Mouse (Mus musculus) forebrain, embryonic 12.5 days (tissue): Measurements from ENCODE around the gene 4930524N10Rik. TPM values are rescaled to one million over a fixed set of nuclear protein-coding genes. Genes with fewer than 3 reads are reported as not detected.

Experiments
- ATAC-seq: fragments of 200-750 bp; cut with Nextera tagmentation; 2 replicates; pipeline ENCODE4 v1.8.0; 2017; ENCODE audit warnings: moderate TSS enrichment; ENCODE audit not compliant: low FRiP score
- H3K27ac ChIP-seq: fragments of 300-500 bp; sonication (generic); 2 replicates; pipeline ENCODE4 v1.5.1; 2016; ENCODE audit warnings: mild to moderate bottlenecking
- H3K27me3 ChIP-seq: fragments of 300-500 bp; sonication (generic); 2 replicates; pipeline ENCODE4 v1.6.1; 2016; ENCODE audit warnings: mild to moderate bottlenecking
- H3K36me3 ChIP-seq: fragments of 300-500 bp; sonication (generic); replicated peaks from 2 replicates; pipeline ENCODE4 v1.6.1; 2016; ENCODE audit warnings: mild to moderate bottlenecking
- H3K4me1 ChIP-seq: fragments of 300-500 bp; sonication (generic); 2 replicates; pipeline ENCODE4 v1.6.1; 2016
- H3K4me2 ChIP-seq: fragments of 300-500 bp; sonication (generic); 2 replicates; pipeline ENCODE4 v1.6.1; 2016; ENCODE audit warnings: mild to moderate bottlenecking, moderate library complexity
- H3K4me3 ChIP-seq: fragments of 300-500 bp; sonication (generic); replicated peaks from 2 replicates; pipeline ENCODE4 v1.5.1; 2016; ENCODE audit warnings: mild to moderate bottlenecking
- H3K9ac ChIP-seq: fragments of 300-500 bp; sonication (generic); 2 replicates; pipeline ENCODE4 v1.6.1; 2016; ENCODE audit warnings: mild to moderate bottlenecking
- H3K9me3 ChIP-seq: fragments of 300-500 bp; sonication (generic); 2 replicates; pipeline ENCODE4 v1.6.1; 2016
- WGBS: fragments of 180-500 bp; shearing (Covaris S2); methylation state at CpG from one replicate; pipeline ENCODE4 v1.1.7; 2016; 5-methylcytosine and 5-hydroxymethylcytosine counted together
- polyA plus RNA-seq: library from polyadenylated mRNA; unstranded; fragments of >200 nt; fragmentation: Nextera tagmentation; extraction: Ambion mirVana; gene quantifications from 2 replicates; pipeline ENCODE4 v1.2.1, GENCODE M21; 2016

The 4930524N10Rik gene
- not detected in 2 replicates for polyA plus RNA-seq

DNA sequence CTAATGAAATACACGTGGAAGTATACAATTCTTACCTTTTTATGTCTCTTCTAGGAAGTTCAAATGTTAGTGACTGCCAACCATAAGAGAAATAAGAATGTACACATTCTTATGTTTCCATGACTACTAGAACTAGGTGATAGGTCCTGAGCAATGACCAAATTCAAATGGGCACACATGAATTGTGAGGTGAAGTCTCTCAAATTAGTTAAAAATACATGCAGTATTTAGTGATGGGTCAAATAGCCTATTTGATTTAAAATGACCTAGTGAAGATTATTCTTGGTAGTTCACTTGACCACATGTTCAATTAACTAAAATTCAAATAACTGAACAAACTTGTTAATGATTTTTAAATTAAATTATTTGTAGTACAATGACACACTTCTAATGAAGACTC, at the start of gene 4930524N10Rik:
TSS of gene 4930524N10Rik (minus strand) at position 101 of the 400 bp plus-strand sequence.
- H3K27ac ChIP-seq, result no peak within 1 kb of the TSS
- H3K36me3 ChIP-seq, result no peaks in the 10 kb centered on the region
- ATAC-seq, result no peak
- no peak within 1 kb of the TSS for H3K4me3 ChIP-seq
- WGBS, result 27% methylated on average over 1 of the region's 1 CpGs
- H3K9ac ChIP-seq, result no peak within 1 kb of the TSS
- no peaks in the 10 kb centered on the region for H3K27me3 ChIP-seq
- H3K9me3 ChIP-seq, result no peaks in the 10 kb centered on the region
- H3K4me2 ChIP-seq, result no peak within 1 kb of the TSS
- H3K4me1 ChIP-seq, result no peaks in the 10 kb centered on the region

- Histone ChIP-seq H3K9ac (no peak overlapping the region), H3K9me3 (no peaks in the 10 kb centered on the region), H3K27ac (no peak overlapping the region), H3K36me3 (no peaks in the 10 kb centered on the region), H3K4me1 (no peaks in the 10 kb centered on the region), H3K27me3 (no peaks in the 10 kb centered on the region), H3K4me2 (no peak overlapping the region), H3K4me3 (no peak overlapping the region)
- no peak for ATAC-seq
- WGBS, result 80% methylated on average over 3 of the region's 3 CpGs
These were observed 6.8 kb upstream of the 4930524N10Rik start for GRCm38 (mm10) chrX:154350042-154350441.

DNA sequence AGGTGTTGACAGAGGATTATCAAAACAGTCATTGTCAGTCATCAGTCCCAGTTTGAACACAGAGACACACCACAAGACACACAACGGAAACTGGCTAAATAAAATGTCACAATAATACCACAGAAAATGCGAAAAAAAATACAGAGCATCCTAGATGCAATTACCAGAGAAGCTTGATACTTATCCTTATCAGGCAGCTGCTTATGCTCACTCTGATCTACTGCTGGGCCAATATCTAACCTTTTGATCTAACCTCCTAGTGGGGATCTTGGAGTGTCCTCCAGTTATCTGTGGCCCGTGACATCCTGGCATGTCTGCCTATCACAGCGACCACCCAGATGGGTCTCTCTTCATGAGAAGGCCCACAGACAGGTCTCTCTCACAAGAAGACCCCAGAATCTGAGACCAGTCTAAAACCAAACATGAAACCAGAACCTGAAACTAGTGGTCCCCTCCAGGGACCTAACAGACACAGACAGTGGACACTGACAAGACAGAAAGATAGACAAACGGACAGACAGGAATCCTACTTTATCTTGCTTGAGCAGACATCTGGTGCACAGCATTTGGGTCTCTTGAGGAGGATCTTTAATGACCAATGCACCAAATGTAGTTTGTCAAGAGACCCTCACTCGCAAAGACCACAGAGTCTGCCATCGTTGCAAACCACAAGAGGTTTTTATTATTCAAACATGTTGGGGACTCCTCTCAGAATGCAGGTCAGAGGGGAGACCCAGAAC, 6.3 kb upstream of the 4930524N10Rik start:
- 87% methylated on average over 7 of the region's 7 CpGs for WGBS
- H3K4me1 ChIP-seq, result no peaks in the 10 kb centered on the region
- H3K27ac ChIP-seq, result no peak overlapping the region
- H3K27me3 ChIP-seq, result no peaks in the 10 kb centered on the region
- no peak overlapping the region for H3K9ac ChIP-seq
- no peaks in the 10 kb centered on the region for H3K36me3 ChIP-seq
- H3K4me2 ChIP-seq, result no peak overlapping the region
- no peaks in the 10 kb centered on the region for H3K9me3 ChIP-seq
- H3K4me3 ChIP-seq, result no peak overlapping the region
- ATAC-seq, result no peak

GRCm38 (mm10) chrX:154347933-154348332, 4.7 kb upstream of the 4930524N10Rik start:
- 88% methylated on average over 3 of the region's 3 CpGs for WGBS
- no peak overlapping the region for H3K4me3 ChIP-seq
- H3K9ac ChIP-seq, result no peak overlapping the region
- H3K27me3 ChIP-seq, result no peaks in the 10 kb centered on the region
- ATAC-seq, result no peak
- no peak overlapping the region for H3K27ac ChIP-seq
- no peaks in the 10 kb centered on the region for H3K4me1 ChIP-seq
- no peaks in the 10 kb centered on the region for H3K9me3 ChIP-seq
- H3K4me2 ChIP-seq, result no peak overlapping the region
- no peaks in the 10 kb centered on the region for H3K36me3 ChIP-seq

Other genes starting within 250 kb of the 4930524N10Rik start
- gene Gm15140, start 222.7 kb downstream of the 4930524N10Rik start, polyA plus RNA-seq, result not detected in 2 replicates
- not detected in 2 replicates for gene Samt4, start 138.6 kb upstream of the 4930524N10Rik start, polyA plus RNA-seq
- not detected in 2 replicates for gene Samt2, start 236.0 kb upstream of the 4930524N10Rik start, polyA plus RNA-seq